Mouse (Mus musculus): ENCODE data around the gene Ccdc134. TPM values are rescaled to one million over a fixed set of nuclear protein-coding genes. Genes with fewer than 3 reads are reported as not detected.

The Ccdc134 gene
- polyA plus RNA-seq, 1 experiment from 2014 or later: 8.2 TPM

DNA sequence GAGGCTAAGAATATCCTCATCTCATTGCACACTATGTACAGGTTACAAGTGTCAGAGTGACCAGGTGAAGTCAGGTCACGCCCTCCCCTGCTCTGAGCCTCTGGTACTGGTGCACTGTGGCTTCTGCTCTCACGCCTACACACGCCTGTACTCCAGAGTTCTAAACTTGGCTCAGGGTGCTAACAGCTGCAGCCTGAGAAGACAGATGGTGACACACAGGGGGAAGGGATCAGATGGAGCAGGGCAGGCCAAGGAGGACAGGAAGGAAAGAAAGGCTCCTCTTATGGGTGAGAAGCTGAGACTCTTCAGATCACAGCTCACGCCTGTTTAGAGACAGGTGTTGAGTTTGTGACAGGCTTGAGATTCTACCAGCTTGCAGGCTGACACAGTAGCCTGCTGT, 7.7 kb downstream of the Ccdc134 start:
- no peaks in the 10 kb centered on the region for H3K4me1 ChIP-seq (replicated peaks; ENCODE audit: control insufficient read depth, insufficient read depth)
- DNase-seq (ENCODE audit: low spot score) (no peak), ATAC-seq (ENCODE audit: low FRiP score, low TSS enrichment) (no peak; the same call in 1 of the 2 replicates)
- 76% methylated on average over 4 of the region's 4 CpGs for WGBS
- peaks cover 5% of the 10 kb centered on the region for H3K36me3 ChIP-seq (ENCODE audit: control insufficient read depth, insufficient read depth, low read length)
- no peak overlapping the region for H3K4me2 ChIP-seq (replicated peaks; ENCODE audit: low read depth)
- no peaks in the 10 kb centered on the region for H3K9me3 ChIP-seq (ENCODE audit: control insufficient read depth, low read length)
- no peak overlapping the region for H3K9ac ChIP-seq (ENCODE audit: low read length)
- no peaks in the 10 kb centered on the region for H3K27me3 ChIP-seq (ENCODE audit: control insufficient read depth, insufficient read depth, low read length)
- TF ChIP-seq CTCF (IDR thresholded peaks at IDR 0.05; ENCODE audit: low read depth): no peak
- no peak for TF ChIP-seq EP300 (optimal IDR thresholded peaks at IDR 0.05)
- H3K4me3 ChIP-seq (ENCODE audit: low read depth, low read length): no peak overlapping the region
- no peak overlapping the region for H3K27ac ChIP-seq (replicated peaks)

GRCm38 (mm10) chr15:82138565-82138964, 10.8 kb downstream of the Ccdc134 start:
- Histone ChIP-seq H3K4me2 (replicated peaks; ENCODE audit: low read depth) (no peak overlapping the region), H3K4me3 (ENCODE audit: low read depth, low read length) (no peak overlapping the region), H3K27ac (replicated peaks) (no peak overlapping the region), H3K9me3 (ENCODE audit: control insufficient read depth, low read length) (no peaks in the 10 kb centered on the region), H3K36me3 (ENCODE audit: control insufficient read depth, insufficient read depth, low read length) (peaks cover 2% of the 10 kb centered on the region; the same call in 1 of the 2 replicates), H3K9ac (ENCODE audit: low read length) (no peak overlapping the region), H3K27me3 (ENCODE audit: control insufficient read depth, insufficient read depth, low read length) (no peaks in the 10 kb centered on the region), H3K4me1 (replicated peaks; ENCODE audit: control insufficient read depth, insufficient read depth) (no peaks in the 10 kb centered on the region)
- TF ChIP-seq EP300 (optimal IDR thresholded peaks at IDR 0.05): no peak
- peak; percentile 89 for TF ChIP-seq CTCF (IDR thresholded peaks at IDR 0.05; ENCODE audit: low read depth)
- WGBS: 39% methylated on average over 4 of the region's 4 CpGs
- DNase-seq (ENCODE audit: low spot score) (peak; percentile 65), ATAC-seq (ENCODE audit: low FRiP score, low TSS enrichment) (peak; percentile 49; the same call in 1 of the 2 replicates)

DNA sequence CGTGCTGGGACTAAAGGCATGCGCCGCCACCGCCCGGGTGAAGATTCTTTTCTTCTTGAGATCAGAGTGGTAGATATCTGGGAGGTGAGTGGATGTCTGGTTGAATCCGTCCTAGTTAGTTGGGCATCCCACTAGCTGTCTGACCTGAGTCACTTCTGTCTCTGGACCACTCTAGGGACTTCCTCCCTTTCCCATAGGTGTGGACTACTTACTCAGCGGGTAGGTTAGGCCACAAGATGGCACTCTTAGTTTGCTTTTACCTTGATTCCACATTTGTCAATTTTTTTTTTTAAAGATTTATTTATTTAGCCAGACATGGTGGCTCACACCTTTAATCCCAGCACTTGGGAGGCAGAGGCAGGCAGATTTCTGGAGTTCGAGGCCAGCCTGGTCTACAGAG, 11.5 kb downstream of the Ccdc134 start:
- Histone ChIP-seq H3K9ac (ENCODE audit: low read length) (no peak overlapping the region), H3K36me3 (ENCODE audit: control insufficient read depth, insufficient read depth, low read length) (peaks cover 2% of the 10 kb centered on the region; the same call in 1 of the 2 replicates), H3K9me3 (ENCODE audit: control insufficient read depth, low read length) (no peaks in the 10 kb centered on the region), H3K4me3 (ENCODE audit: low read depth, low read length) (no peak overlapping the region), H3K4me1 (replicated peaks; ENCODE audit: control insufficient read depth, insufficient read depth) (no peaks in the 10 kb centered on the region), H3K4me2 (replicated peaks; ENCODE audit: low read depth) (no peak overlapping the region), H3K27me3 (ENCODE audit: control insufficient read depth, insufficient read depth, low read length) (no peaks in the 10 kb centered on the region), H3K27ac (replicated peaks) (no peak overlapping the region)
- DNase-seq (ENCODE audit: low spot score) (no peak), ATAC-seq (ENCODE audit: low FRiP score, low TSS enrichment) (no peak)
- peak; percentile 70 for TF ChIP-seq CTCF (IDR thresholded peaks at IDR 0.05; ENCODE audit: low read depth)
- no peak for TF ChIP-seq EP300 (optimal IDR thresholded peaks at IDR 0.05)
- 88% methylated on average over 8 of the region's 8 CpGs for WGBS

GRCm38 (mm10) chr15:82140355-82140754, 12.6 kb downstream of the Ccdc134 start:
- DNase-seq (ENCODE audit: low spot score) (peak; percentile 82), ATAC-seq (ENCODE audit: low FRiP score, low TSS enrichment) (peak; percentile 89)
- Histone ChIP-seq H3K27me3 (ENCODE audit: control insufficient read depth, insufficient read depth, low read length) (no peaks in the 10 kb centered on the region), H3K36me3 (ENCODE audit: control insufficient read depth, insufficient read depth, low read length) (peaks cover 2% of the 10 kb centered on the region; the same call in 1 of the 2 replicates), H3K27ac (replicated peaks) (peak overlapping the region; percentile 73), H3K9ac (ENCODE audit: low read length) (no peak overlapping the region), H3K4me2 (replicated peaks; ENCODE audit: low read depth) (no peak overlapping the region), H3K4me3 (ENCODE audit: low read depth, low read length) (no peak overlapping the region), H3K9me3 (ENCODE audit: control insufficient read depth, low read length) (no peaks in the 10 kb centered on the region), H3K4me1 (replicated peaks; ENCODE audit: control insufficient read depth, insufficient read depth) (no peaks in the 10 kb centered on the region)
- WGBS: 68% methylated on average over 3 of the region's 3 CpGs
- TF ChIP-seq CTCF (IDR thresholded peaks at IDR 0.05; ENCODE audit: low read depth) (peak; percentile 66), EP300 (optimal IDR thresholded peaks at IDR 0.05) (no peak)

DNA sequence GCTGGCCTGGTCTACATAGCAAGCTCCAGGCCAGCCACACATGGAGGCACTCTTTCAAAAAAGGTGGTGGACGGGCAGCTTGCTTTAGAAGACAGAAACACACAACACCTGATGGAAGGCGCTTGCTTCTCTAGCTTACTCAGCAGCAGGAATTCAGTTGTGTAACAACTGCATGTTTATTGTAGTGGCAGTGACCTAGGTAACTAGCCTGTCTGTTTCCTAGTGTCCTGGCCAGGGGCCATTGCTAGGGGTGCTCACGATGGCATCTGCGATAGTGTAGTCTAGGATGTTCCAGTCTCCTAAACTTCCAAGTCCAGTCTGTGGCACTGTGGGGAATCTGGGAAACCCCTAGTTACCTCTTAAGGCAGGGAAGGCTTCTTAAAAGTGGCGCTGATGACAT, 16.4 kb downstream of the Ccdc134 start:
- H3K27me3 ChIP-seq (ENCODE audit: control insufficient read depth, insufficient read depth, low read length): no peaks in the 10 kb centered on the region
- no peak overlapping the region for H3K4me3 ChIP-seq (ENCODE audit: low read depth, low read length)
- no peak overlapping the region for H3K9ac ChIP-seq (ENCODE audit: low read length)
- H3K4me2 ChIP-seq (replicated peaks; ENCODE audit: low read depth): no peak overlapping the region
- 0 out of 2 replicates have a peak overlapping the region, but pooled peaks have one; percentile 53 for H3K27ac ChIP-seq (replicated peaks)
- 81% methylated on average over 5 of the region's 5 CpGs for WGBS
- ATAC-seq (ENCODE audit: low FRiP score, low TSS enrichment) (no peak), DNase-seq (ENCODE audit: low spot score) (no peak)
- 0 out of 2 replicates have a peak, but pooled peaks cover 1% of the 10 kb centered on the region for H3K4me1 ChIP-seq (replicated peaks; ENCODE audit: control insufficient read depth, insufficient read depth)
- TF ChIP-seq EP300 (optimal IDR thresholded peaks at IDR 0.05) (no peak), CTCF (IDR thresholded peaks at IDR 0.05; ENCODE audit: low read depth) (no peak)
- no peaks in the 10 kb centered on the region for H3K9me3 ChIP-seq (ENCODE audit: control insufficient read depth, low read length)
- H3K36me3 ChIP-seq (ENCODE audit: control insufficient read depth, insufficient read depth, low read length): no peaks in the 10 kb centered on the region

DNA sequence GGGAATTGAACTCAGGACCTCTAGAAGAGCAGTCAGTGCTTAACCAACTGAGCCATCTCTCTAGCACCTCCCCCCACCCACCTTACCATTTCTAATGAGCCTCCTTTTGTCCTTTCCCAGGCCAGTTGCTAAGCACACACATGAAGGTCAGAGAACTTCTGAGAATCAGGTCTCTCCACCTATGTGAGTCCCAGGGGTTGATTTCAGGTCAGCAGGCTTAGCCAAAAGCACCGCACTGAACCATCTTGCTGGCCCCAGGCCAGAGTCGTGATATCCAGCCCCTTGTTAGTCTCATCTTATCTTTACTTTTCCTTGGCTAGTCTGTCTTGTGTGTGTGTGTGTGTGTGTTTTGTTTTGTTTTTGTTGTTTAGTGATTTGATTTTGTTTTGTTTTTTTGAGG, 17.7 kb downstream of the Ccdc134 start:
- no peak overlapping the region for H3K9ac ChIP-seq (ENCODE audit: low read length)
- H3K27me3 ChIP-seq (ENCODE audit: control insufficient read depth, insufficient read depth, low read length): no peaks in the 10 kb centered on the region
- WGBS: 38% methylated on average over 2 of the region's 2 CpGs
- 0 out of 2 replicates have a peak, but pooled peaks cover 5% of the 10 kb centered on the region for H3K4me1 ChIP-seq (replicated peaks; ENCODE audit: control insufficient read depth, insufficient read depth)
- peak overlapping the region; percentile 98 for H3K27ac ChIP-seq (replicated peaks)
- DNase-seq (ENCODE audit: low spot score) (no peak), ATAC-seq (ENCODE audit: low FRiP score, low TSS enrichment) (no peak)
- no peak for TF ChIP-seq CTCF (IDR thresholded peaks at IDR 0.05; ENCODE audit: low read depth)
- no peak for TF ChIP-seq EP300 (optimal IDR thresholded peaks at IDR 0.05)
- H3K4me2 ChIP-seq (replicated peaks; ENCODE audit: low read depth): no peak overlapping the region
- no peaks in the 10 kb centered on the region for H3K9me3 ChIP-seq (ENCODE audit: control insufficient read depth, low read length)
- H3K36me3 ChIP-seq (ENCODE audit: control insufficient read depth, insufficient read depth, low read length): no peaks in the 10 kb centered on the region
- no peak overlapping the region for H3K4me3 ChIP-seq (ENCODE audit: low read depth, low read length)
